Mouse (Mus musculus): Measurements from ENCODE around the gene Xrn1.
A peak's percentile ranks its signal among the peaks of the same experiment; 100 is the strongest.
"Not testable (repeated sequence)": the region's sequence is repeated elsewhere in the genome, so short reads cannot be mapped to it uniquely, and the experiment has no call there.

The Xrn1 gene

GRCm38 (mm10) chr9:95954585-95955461 is at the start of gene Xrn1:
Gene Xrn1, plus strand, starts transcription at chr9:95954760.
- peak; percentile 91 for DNase-seq

GRCm38 (mm10) chr9:95932855-95933254 is 21.7 kb upstream of the Xrn1 start:
- no peak for DNase-seq

GRCm38 (mm10) chr9:95953658-95954057 is 902 bp upstream of the Xrn1 start:
- no peak for DNase-seq

GRCm38 (mm10) chr9:95954226-95954584 is 355 bp upstream of the Xrn1 start:
- no peak for DNase-seq

- DNase-seq = no peak
These were observed 3.1 kb downstream of the Xrn1 start for GRCm38 (mm10) chr9:95957611-95958010.

GRCm38 (mm10) chr9:95958041-95958730 is 3.6 kb downstream of the Xrn1 start:
- DNase-seq = no peak

GRCm38 (mm10) chr9:95958731-95959105 is 4.2 kb downstream of the Xrn1 start:
- DNase-seq = not testable (repeated sequence)

- DNase-seq = no peak
These were observed 4.7 kb downstream of the Xrn1 start for GRCm38 (mm10) chr9:95959246-95959645.

GRCm38 (mm10) chr9:95959732-95960428 is 5.3 kb downstream of the Xrn1 start:
- DNase-seq = no peak

GRCm38 (mm10) chr9:95961058-95961457 is 6.5 kb downstream of the Xrn1 start:
- DNase-seq = no peak

- DNase-seq = no peak
These were observed 9.5 kb downstream of the Xrn1 start for GRCm38 (mm10) chr9:95964037-95964436.

GRCm38 (mm10) chr9:95978279-95978678 is 23.7 kb downstream of the Xrn1 start:
- no peak for DNase-seq

GRCm38 (mm10) chr9:95979896-95980295 is 25.3 kb downstream of the Xrn1 start:
- DNase-seq = no peak

- DNase-seq = no peak
These were observed 37.7 kb downstream of the Xrn1 start for GRCm38 (mm10) chr9:95992255-95992654.

GRCm38 (mm10) chr9:96004455-96004854 is 49.9 kb downstream of the Xrn1 start:
- no peak for DNase-seq

GRCm38 (mm10) chr9:96010664-96011063 is 56.1 kb downstream of the Xrn1 start:
- no peak for DNase-seq

- no peak for DNase-seq
These were observed 69.4 kb downstream of the Xrn1 start for GRCm38 (mm10) chr9:96023921-96024320.

GRCm38 (mm10) chr9:96027913-96028312 is 73.4 kb downstream of the Xrn1 start:
- no peak for DNase-seq

- peak; percentile 54 for DNase-seq
These were observed 74.3 kb downstream of the Xrn1 start for GRCm38 (mm10) chr9:96028818-96029217.

GRCm38 (mm10) chr9:96029886-96030285 is 75.3 kb downstream of the Xrn1 start:
- DNase-seq = no peak

- no peak for DNase-seq
These were observed 81.0 kb downstream of the Xrn1 start for GRCm38 (mm10) chr9:96035371-96036086.

- no peak for DNase-seq
These were observed 89.7 kb downstream of the Xrn1 start for GRCm38 (mm10) chr9:96044214-96044613.

GRCm38 (mm10) chr9:96051501-96051900 is 96.9 kb downstream of the Xrn1 start:
- DNase-seq = no peak
